Mouse (Mus musculus): ENCODE data around the gene Enpp4. TPM values are rescaled to one million over a fixed set of nuclear protein-coding genes. Genes with fewer than 3 reads are reported as not detected.
A peak's percentile ranks its signal among the peaks of the same experiment; 100 is the strongest.

Enpp4 gene
- 3.3 and 3.4 TPM in 2 replicates for polyA plus RNA-seq (2012; rRNA removed)

GRCm38 (mm10) chr17:44105287-44106138 lies at the start of gene Enpp4:
TSS of gene Enpp4 (minus strand) at chr17:44105809.
- peak; percentile 54 to 75 for DNase-seq (ENCODE audit: low read depth in 1 of 2, low spot score in 2 of 2)
- H3K27me3 ChIP-seq (ENCODE audit: control insufficient read depth, insufficient read depth, low read length): peaks cover 4% of the 10 kb centered on the region; the same call in 1 of the 2 replicates
- H3K4me3 ChIP-seq (ENCODE audit: extremely low read depth, insufficient read depth, insufficient read length): peak within 1 kb of the TSS; percentile 73
- H3K27ac ChIP-seq (ENCODE audit: insufficient read depth, low read length): peak within 1 kb of the TSS; percentile 69
- H3K4me1 ChIP-seq (ENCODE audit: control insufficient read depth, insufficient read depth, insufficient read length): no peaks in the 10 kb centered on the region; the same call in 1 of the 2 replicates
- no peaks in the 10 kb centered on the region for H3K36me3 ChIP-seq (ENCODE audit: control insufficient read depth, insufficient read depth, low read length)
- 1% methylated on average over 75 of the region's 76 CpGs for WGBS
- TF ChIP-seq CTCF (IDR thresholded peaks at IDR 0.05; ENCODE audit: extremely low read depth, insufficient read depth, insufficient read length, insufficient replicate concordance): no peak
- peak; percentile 13; the same call in 1 of the 2 replicates for TF ChIP-seq POLR2A (IDR thresholded peaks at IDR 0.05; ENCODE audit: low read depth, low read length)

- TF ChIP-seq CTCF (IDR thresholded peaks at IDR 0.05; ENCODE audit: extremely low read depth, insufficient read depth, insufficient read length, insufficient replicate concordance) (no peak), POLR2A (IDR thresholded peaks at IDR 0.05; ENCODE audit: low read depth, low read length) (no peak)
- DNase-seq (ENCODE audit: low read depth in 1 of 2, low spot score in 2 of 2): no peak
- H3K36me3 ChIP-seq (ENCODE audit: control insufficient read depth, insufficient read depth, low read length): no peaks in the 10 kb centered on the region
- H3K27me3 ChIP-seq (ENCODE audit: control insufficient read depth, insufficient read depth, low read length): no peaks in the 10 kb centered on the region
- H3K4me1 ChIP-seq (ENCODE audit: control insufficient read depth, insufficient read depth, insufficient read length): no peaks in the 10 kb centered on the region
- no peak overlapping the region for H3K4me3 ChIP-seq (ENCODE audit: extremely low read depth, insufficient read depth, insufficient read length)
- WGBS: 90% methylated on average over 2 of the region's 2 CpGs
- H3K27ac ChIP-seq (ENCODE audit: insufficient read depth, low read length): no peak overlapping the region
These were observed 49.6 kb upstream of the Enpp4 start for GRCm38 (mm10) chr17:44155204-44155603.

- no peak overlapping the region for H3K4me3 ChIP-seq (ENCODE audit: extremely low read depth, insufficient read depth, insufficient read length)
- DNase-seq (ENCODE audit: low read depth in 1 of 2, low spot score in 2 of 2): no peak
- H3K36me3 ChIP-seq (ENCODE audit: control insufficient read depth, insufficient read depth, low read length): no peaks in the 10 kb centered on the region
- no peak for TF ChIP-seq CTCF (IDR thresholded peaks at IDR 0.05; ENCODE audit: extremely low read depth, insufficient read depth, insufficient read length, insufficient replicate concordance)
- no peak for TF ChIP-seq POLR2A (IDR thresholded peaks at IDR 0.05; ENCODE audit: low read depth, low read length)
- H3K27ac ChIP-seq (ENCODE audit: insufficient read depth, low read length): no peak overlapping the region
- WGBS: 85% methylated on average over 5 of the region's 5 CpGs
- no peaks in the 10 kb centered on the region for H3K4me1 ChIP-seq (ENCODE audit: control insufficient read depth, insufficient read depth, insufficient read length)
- H3K27me3 ChIP-seq (ENCODE audit: control insufficient read depth, insufficient read depth, low read length): no peaks in the 10 kb centered on the region
These were observed 48.3 kb upstream of the Enpp4 start for GRCm38 (mm10) chr17:44153871-44154270.

GRCm38 (mm10) chr17:44151889-44152288 lies 46.3 kb upstream of the Enpp4 start:
- H3K27ac ChIP-seq (ENCODE audit: insufficient read depth, low read length): no peak overlapping the region
- H3K4me3 ChIP-seq (ENCODE audit: extremely low read depth, insufficient read depth, insufficient read length): no peak overlapping the region
- H3K4me1 ChIP-seq (ENCODE audit: control insufficient read depth, insufficient read depth, insufficient read length): no peaks in the 10 kb centered on the region
- H3K36me3 ChIP-seq (ENCODE audit: control insufficient read depth, insufficient read depth, low read length): no peaks in the 10 kb centered on the region
- 81% methylated on average over 8 of the region's 8 CpGs for WGBS
- no peaks in the 10 kb centered on the region for H3K27me3 ChIP-seq (ENCODE audit: control insufficient read depth, insufficient read depth, low read length)
- DNase-seq (ENCODE audit: low read depth in 1 of 2, low spot score in 2 of 2): no peak
- no peak for TF ChIP-seq CTCF (IDR thresholded peaks at IDR 0.05; ENCODE audit: extremely low read depth, insufficient read depth, insufficient read length, insufficient replicate concordance)
- no peak for TF ChIP-seq POLR2A (IDR thresholded peaks at IDR 0.05; ENCODE audit: low read depth, low read length)

- Histone ChIP-seq H3K4me1 (ENCODE audit: control insufficient read depth, insufficient read depth, insufficient read length) (no peaks in the 10 kb centered on the region), H3K36me3 (ENCODE audit: control insufficient read depth, insufficient read depth, low read length) (no peaks in the 10 kb centered on the region), H3K4me3 (ENCODE audit: extremely low read depth, insufficient read depth, insufficient read length) (no peak overlapping the region), H3K27me3 (ENCODE audit: control insufficient read depth, insufficient read depth, low read length) (no peaks in the 10 kb centered on the region), H3K27ac (ENCODE audit: insufficient read depth, low read length) (no peak overlapping the region)
- TF ChIP-seq POLR2A (IDR thresholded peaks at IDR 0.05; ENCODE audit: low read depth, low read length) (no peak), CTCF (IDR thresholded peaks at IDR 0.05; ENCODE audit: extremely low read depth, insufficient read depth, insufficient read length, insufficient replicate concordance) (peak; percentile 50; the same call in 1 of the 2 replicates)
- no peak for DNase-seq (ENCODE audit: low read depth in 1 of 2, low spot score in 2 of 2)
- WGBS: 76% methylated on average over 3 of the region's 3 CpGs
These were observed 45.5 kb upstream of the Enpp4 start for GRCm38 (mm10) chr17:44151130-44151529.

GRCm38 (mm10) chr17:44148109-44148846 lies 42.7 kb upstream of the Enpp4 start:
- DNase-seq (ENCODE audit: low read depth in 1 of 2, low spot score in 2 of 2): no peak
- H3K4me3 ChIP-seq (ENCODE audit: extremely low read depth, insufficient read depth, insufficient read length): no peak overlapping the region
- TF ChIP-seq POLR2A (IDR thresholded peaks at IDR 0.05; ENCODE audit: low read depth, low read length) (no peak), CTCF (IDR thresholded peaks at IDR 0.05; ENCODE audit: extremely low read depth, insufficient read depth, insufficient read length, insufficient replicate concordance) (no peak)
- no peaks in the 10 kb centered on the region for H3K4me1 ChIP-seq (ENCODE audit: control insufficient read depth, insufficient read depth, insufficient read length)
- 89% methylated on average over 5 of the region's 5 CpGs for WGBS
- H3K27me3 ChIP-seq (ENCODE audit: control insufficient read depth, insufficient read depth, low read length): no peaks in the 10 kb centered on the region
- no peak overlapping the region for H3K27ac ChIP-seq (ENCODE audit: insufficient read depth, low read length)
- no peaks in the 10 kb centered on the region for H3K36me3 ChIP-seq (ENCODE audit: control insufficient read depth, insufficient read depth, low read length)

Measured in spleen, adult 2 months (tissue).